Mouse (Mus musculus) neural tube, embryonic 12.5 days (tissue): ENCODE measurements around the gene Orc5. TPM values are rescaled to one million over a fixed set of nuclear protein-coding genes. Genes with fewer than 3 reads are reported as not detected.
A peak's percentile ranks its signal among the peaks of the same experiment; 100 is the strongest.

Source experiments
- ATAC-seq: fragments of 200-750 bp; cut with Nextera tagmentation; 2 replicates; pipeline ENCODE4 v1.8.0; 2017; ENCODE audit warnings: low read depth, mild to moderate bottlenecking, moderate TSS enrichment, moderate library complexity; ENCODE audit not compliant: low FRiP score
- H3K27ac ChIP-seq: fragments of 300-500 bp; sonication (generic); 2 replicates; pipeline ENCODE4 v1.5.1; 2016
- H3K27me3 ChIP-seq: fragments of 300-500 bp; sonication (generic); replicated peaks from 2 replicates; pipeline ENCODE4 v1.6.1; 2016; ENCODE audit warnings: mild to moderate bottlenecking
- H3K36me3 ChIP-seq: fragments of 300-500 bp; sonication (generic); 2 replicates; pipeline ENCODE4 v1.6.1; 2016; ENCODE audit warnings: mild to moderate bottlenecking
- H3K4me1 ChIP-seq: fragments of 300-500 bp; sonication (generic); 2 replicates; pipeline ENCODE4 v1.6.1; 2016
- H3K4me2 ChIP-seq: fragments of 300-500 bp; sonication (generic); replicated peaks from 2 replicates; pipeline ENCODE4 v1.6.1; 2016; ENCODE audit warnings: mild to moderate bottlenecking
- H3K4me3 ChIP-seq: fragments of 300-500 bp; sonication (generic); 2 replicates; pipeline ENCODE4 v1.5.1; 2016
- H3K9ac ChIP-seq: fragments of 300-500 bp; sonication (generic); 2 replicates; pipeline ENCODE4 v1.6.1; 2016; ENCODE audit warnings: mild to moderate bottlenecking
- H3K9me3 ChIP-seq: fragments of 300-500 bp; sonication (generic); 2 replicates; pipeline ENCODE4 v1.6.1; 2016; ENCODE audit warnings: mild to moderate bottlenecking
- WGBS: fragments of 180-500 bp; shearing (Covaris S2); methylation state at CpG from one replicate; pipeline ENCODE4 v1.1.7; 2016; 5-methylcytosine and 5-hydroxymethylcytosine counted together
- polyA plus RNA-seq: library from polyadenylated mRNA; unstranded; fragments of >200 nt; fragmentation: Nextera tagmentation; extraction: Ambion mirVana; gene quantifications from 2 replicates; pipeline ENCODE4 v1.2.1, GENCODE M21; 2016

Orc5 gene
- 38.8 and 38.9 TPM in 2 replicates for polyA plus RNA-seq

GRCm38 (mm10) chr5:22550033-22550551 lies at the start of gene Orc5:
Gene Orc5 (minus strand): TSS chr5:22550429.
- no peaks in the 10 kb centered on the region for H3K9me3 ChIP-seq
- ATAC-seq = peak; percentile 100
- peak within 1 kb of the TSS; percentile 66 for H3K4me3 ChIP-seq
- WGBS = under 1% methylated on average over 31 of the region's 31 CpGs
- H3K27me3 ChIP-seq = no peaks in the 10 kb centered on the region
- H3K4me1 ChIP-seq = peaks cover 11% of the 10 kb centered on the region
- peak within 1 kb of the TSS; percentile 85 for H3K4me2 ChIP-seq
- H3K36me3 ChIP-seq = peaks cover 14% of the 10 kb centered on the region
- peak within 1 kb of the TSS; percentile 64 for H3K9ac ChIP-seq
- peak within 1 kb of the TSS; percentile 43; the same call in 1 of the 2 replicates for H3K27ac ChIP-seq

- Histone ChIP-seq H3K4me2 (no peak overlapping the region), H3K9me3 (no peaks in the 10 kb centered on the region), H3K4me1 (no peaks in the 10 kb centered on the region), H3K9ac (no peak overlapping the region), H3K27ac (no peak overlapping the region), H3K27me3 (no peaks in the 10 kb centered on the region), H3K4me3 (no peak overlapping the region), H3K36me3 (no peaks in the 10 kb centered on the region)
- WGBS = 96% methylated on average over 4 of the region's 4 CpGs
- ATAC-seq = no peak
Measured at GRCm38 (mm10) chr5:22596981-22597380, 46.8 kb upstream of the Orc5 start.

- H3K9me3 ChIP-seq = no peaks in the 10 kb centered on the region
- H3K9ac ChIP-seq = no peak overlapping the region
- no peaks in the 10 kb centered on the region for H3K27me3 ChIP-seq
- no peaks in the 10 kb centered on the region for H3K4me1 ChIP-seq
- no peak overlapping the region for H3K4me2 ChIP-seq
- 81% methylated on average over 1 of the region's 1 CpGs for WGBS
- no peak overlapping the region for H3K4me3 ChIP-seq
- no peak for ATAC-seq
- H3K27ac ChIP-seq = no peak overlapping the region
- H3K36me3 ChIP-seq = no peaks in the 10 kb centered on the region
Measured at GRCm38 (mm10) chr5:22589370-22589966, 39.2 kb upstream of the Orc5 start.

GRCm38 (mm10) chr5:22587492-22587891 lies 37.3 kb upstream of the Orc5 start:
- H3K4me2 ChIP-seq = no peak overlapping the region
- H3K27me3 ChIP-seq = no peaks in the 10 kb centered on the region
- ATAC-seq = no peak
- H3K9me3 ChIP-seq = no peaks in the 10 kb centered on the region
- H3K4me3 ChIP-seq = no peak overlapping the region
- H3K9ac ChIP-seq = no peak overlapping the region
- no peaks in the 10 kb centered on the region for H3K36me3 ChIP-seq
- 70% methylated on average over 1 of the region's 1 CpGs for WGBS
- H3K27ac ChIP-seq = no peak overlapping the region
- no peaks in the 10 kb centered on the region for H3K4me1 ChIP-seq

GRCm38 (mm10) chr5:22584556-22584955 lies 34.3 kb upstream of the Orc5 start:
- Histone ChIP-seq H3K4me3 (no peak overlapping the region), H3K36me3 (no peaks in the 10 kb centered on the region), H3K27me3 (no peaks in the 10 kb centered on the region), H3K4me1 (no peaks in the 10 kb centered on the region), H3K4me2 (no peak overlapping the region), H3K27ac (no peak overlapping the region), H3K9ac (no peak overlapping the region), H3K9me3 (no peaks in the 10 kb centered on the region)
- 58% methylated on average over 2 of the region's 2 CpGs for WGBS
- no peak for ATAC-seq

- H3K27ac ChIP-seq = no peak overlapping the region
- WGBS = 88% methylated on average over 3 of the region's 3 CpGs
Measured at GRCm38 (mm10) chr5:22578011-22578410, 27.8 kb upstream of the Orc5 start.

GRCm38 (mm10) chr5:22574751-22575150 lies 24.5 kb upstream of the Orc5 start:
- no peak overlapping the region for H3K4me2 ChIP-seq
- WGBS = 55% methylated on average over 3 of the region's 3 CpGs
- H3K27ac ChIP-seq = no peak overlapping the region
- H3K36me3 ChIP-seq = no peaks in the 10 kb centered on the region
- no peaks in the 10 kb centered on the region for H3K9me3 ChIP-seq
- H3K27me3 ChIP-seq = no peaks in the 10 kb centered on the region
- H3K4me3 ChIP-seq = no peak overlapping the region
- no peak for ATAC-seq
- no peaks in the 10 kb centered on the region for H3K4me1 ChIP-seq
- H3K9ac ChIP-seq = no peak overlapping the region

More at GRCm38 (mm10) chr5:22578011-22578410, 27.8 kb upstream of the Orc5 start:
- Histone ChIP-seq H3K4me3 (no peak overlapping the region), H3K36me3 (no peaks in the 10 kb centered on the region), H3K9me3 (no peaks in the 10 kb centered on the region), H3K9ac (no peak overlapping the region), H3K4me1 (no peaks in the 10 kb centered on the region), H3K4me2 (no peak overlapping the region), H3K27me3 (no peaks in the 10 kb centered on the region)
- ATAC-seq = no peak

GRCm38 (mm10) chr5:22574161-22574560 lies 23.9 kb upstream of the Orc5 start:
- no peaks in the 10 kb centered on the region for H3K27me3 ChIP-seq
- ATAC-seq = no peak
- H3K27ac ChIP-seq = no peak overlapping the region
- WGBS = 61% methylated on average over 1 of the region's 1 CpGs
- H3K4me3 ChIP-seq = no peak overlapping the region
- H3K9me3 ChIP-seq = no peaks in the 10 kb centered on the region
- H3K36me3 ChIP-seq = no peaks in the 10 kb centered on the region
- no peak overlapping the region for H3K4me2 ChIP-seq
- no peak overlapping the region for H3K9ac ChIP-seq
- H3K4me1 ChIP-seq = no peaks in the 10 kb centered on the region

- H3K4me3 ChIP-seq = no peak overlapping the region
- no peak overlapping the region for H3K27ac ChIP-seq
- H3K9ac ChIP-seq = no peak overlapping the region
- H3K4me1 ChIP-seq = no peaks in the 10 kb centered on the region
- H3K27me3 ChIP-seq = no peaks in the 10 kb centered on the region
- no peak overlapping the region for H3K4me2 ChIP-seq
- 59% methylated on average over 2 of the region's 2 CpGs for WGBS
- H3K9me3 ChIP-seq = no peaks in the 10 kb centered on the region
- no peak for ATAC-seq
- no peaks in the 10 kb centered on the region for H3K36me3 ChIP-seq
Measured at GRCm38 (mm10) chr5:22573696-22574095, 23.5 kb upstream of the Orc5 start.

- H3K4me3 ChIP-seq = no peak overlapping the region
- no peaks in the 10 kb centered on the region for H3K9me3 ChIP-seq
- no peaks in the 10 kb centered on the region for H3K27me3 ChIP-seq
- H3K36me3 ChIP-seq = no peaks in the 10 kb centered on the region
- no peak overlapping the region for H3K9ac ChIP-seq
- WGBS = 96% methylated on average over 6 of the region's 6 CpGs
- H3K4me1 ChIP-seq = no peaks in the 10 kb centered on the region
- no peak overlapping the region for H3K4me2 ChIP-seq
- no peak overlapping the region for H3K27ac ChIP-seq
- ATAC-seq = no peak
Measured at GRCm38 (mm10) chr5:22572881-22573280, 22.7 kb upstream of the Orc5 start.

- H3K4me2 ChIP-seq = no peak overlapping the region
- no peak for ATAC-seq
- H3K27me3 ChIP-seq = no peaks in the 10 kb centered on the region
- H3K9ac ChIP-seq = no peak overlapping the region
- H3K4me1 ChIP-seq = no peaks in the 10 kb centered on the region
- no peaks in the 10 kb centered on the region for H3K36me3 ChIP-seq
- WGBS = 84% methylated on average over 3 of the region's 3 CpGs
- no peak overlapping the region for H3K27ac ChIP-seq
- H3K4me3 ChIP-seq = no peak overlapping the region
- H3K9me3 ChIP-seq = no peaks in the 10 kb centered on the region
Measured at GRCm38 (mm10) chr5:22572456-22572855, 22.2 kb upstream of the Orc5 start.

- no peak for ATAC-seq
- 86% methylated on average over 2 of the region's 2 CpGs for WGBS
Measured at GRCm38 (mm10) chr5:22565708-22566107, 15.5 kb upstream of the Orc5 start.

GRCm38 (mm10) chr5:22559801-22560200 lies 9.6 kb upstream of the Orc5 start:
- 89% methylated on average over 2 of the region's 2 CpGs for WGBS

More at GRCm38 (mm10) chr5:22565708-22566107, 15.5 kb upstream of the Orc5 start:
- Histone ChIP-seq H3K4me2 (no peak overlapping the region), H3K36me3 (no peaks in the 10 kb centered on the region), H3K9ac (no peak overlapping the region), H3K4me1 (no peaks in the 10 kb centered on the region), H3K27ac (no peak overlapping the region), H3K27me3 (no peaks in the 10 kb centered on the region), H3K4me3 (no peak overlapping the region), H3K9me3 (no peaks in the 10 kb centered on the region)

More at GRCm38 (mm10) chr5:22559801-22560200, 9.6 kb upstream of the Orc5 start:
- H3K4me3 ChIP-seq = no peak overlapping the region
- no peaks in the 10 kb centered on the region for H3K27me3 ChIP-seq
- no peaks in the 10 kb centered on the region for H3K9me3 ChIP-seq
- no peaks in the 10 kb centered on the region for H3K36me3 ChIP-seq
- H3K27ac ChIP-seq = no peak overlapping the region
- no peaks in the 10 kb centered on the region for H3K4me1 ChIP-seq
- no peak overlapping the region for H3K9ac ChIP-seq
- ATAC-seq = no peak
- H3K4me2 ChIP-seq = no peak overlapping the region
